Mouse (Mus musculus): ENCODE measurements around the gene Ddx58. TPM values are rescaled to one million over a fixed set of nuclear protein-coding genes. Genes with fewer than 3 reads are reported as not detected.

Ddx58 gene
- polyA plus RNA-seq (2012; fragmentation: generic; extraction: Trizol) = 10 to 100 TPM in 1 of 2 experiments, 1 to 10 TPM in 1; 1.6 to 31.4 TPM

DNA sequence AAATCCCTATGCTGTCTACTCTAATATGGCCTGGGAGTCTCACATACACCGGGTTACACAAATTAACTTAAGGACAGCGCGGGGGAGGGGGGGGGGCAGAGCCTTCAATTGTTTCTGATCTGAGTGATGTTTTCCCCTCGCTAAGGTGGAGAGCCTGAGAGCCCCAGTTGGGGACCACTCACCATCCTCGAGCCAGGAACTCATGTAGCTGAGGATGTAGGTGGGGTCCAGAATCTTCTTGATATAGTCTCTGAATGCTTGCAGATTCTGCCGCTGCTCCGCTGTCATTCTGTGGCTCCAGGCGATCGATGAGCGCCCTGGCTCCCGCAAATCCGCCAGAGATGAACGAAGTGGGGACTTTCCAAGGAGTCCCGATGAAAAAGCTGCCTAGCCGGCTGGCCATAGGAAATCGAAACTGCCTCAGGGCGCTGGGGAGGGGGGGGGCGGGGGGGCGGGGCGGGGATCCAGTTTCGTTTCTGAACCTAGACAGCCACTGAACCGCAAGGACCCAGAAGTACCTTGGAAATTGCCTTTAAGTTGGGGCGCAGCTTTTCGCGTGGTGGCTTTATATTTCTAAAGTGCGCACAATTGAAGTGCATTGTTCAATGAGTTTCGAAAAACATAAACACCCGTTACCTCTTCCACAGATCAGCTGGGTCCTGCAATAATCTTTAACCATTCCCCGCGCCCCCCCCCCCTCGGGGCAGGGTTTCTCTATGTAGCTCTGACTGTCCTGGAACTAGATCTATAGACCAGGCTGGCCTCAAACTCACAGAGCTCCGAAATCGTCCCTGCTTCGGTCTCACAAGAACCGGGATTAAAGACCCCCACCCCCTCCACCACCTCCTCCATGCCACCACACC is at the start of gene Ddx58:
Gene Ddx58 (minus strand): TSS at position 420 of the 863 bp plus-strand sequence.

DNA sequence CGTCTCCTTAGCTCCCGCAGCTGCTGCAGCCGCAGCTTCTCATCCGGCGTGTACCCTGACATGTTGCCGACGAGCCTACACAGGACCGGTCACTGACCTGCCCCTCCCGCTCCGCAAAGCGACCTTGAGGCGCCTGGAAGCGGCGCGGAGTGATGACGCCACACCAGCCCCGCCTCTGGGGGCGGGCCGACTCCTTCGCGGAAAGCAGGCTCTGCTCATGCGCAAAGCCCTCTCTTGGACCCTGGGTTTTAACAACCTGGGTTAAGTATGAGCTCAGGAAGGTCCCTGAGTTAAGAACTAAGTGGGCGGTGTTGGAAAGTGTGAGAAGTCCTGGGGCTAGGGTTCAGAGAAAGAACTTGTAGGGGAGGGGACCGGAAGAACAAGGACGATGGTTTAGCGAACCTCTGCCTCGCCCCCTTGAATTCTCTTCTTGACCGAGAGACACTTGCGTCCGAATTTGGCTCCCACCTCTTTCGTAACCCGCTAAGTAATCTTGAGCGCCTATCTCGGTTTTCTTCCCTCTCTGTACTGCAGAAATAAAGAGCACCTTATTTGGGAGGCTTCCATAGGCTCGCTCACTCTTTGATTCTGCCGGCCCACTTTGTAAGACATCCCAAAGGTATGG is 39.8 kb upstream of the Ddx58 start, which contains the start of gene Ndufb6:
Gene Ndufb6 (minus strand): TSS at position 146 of the 625 bp plus-strand sequence.

DNA sequence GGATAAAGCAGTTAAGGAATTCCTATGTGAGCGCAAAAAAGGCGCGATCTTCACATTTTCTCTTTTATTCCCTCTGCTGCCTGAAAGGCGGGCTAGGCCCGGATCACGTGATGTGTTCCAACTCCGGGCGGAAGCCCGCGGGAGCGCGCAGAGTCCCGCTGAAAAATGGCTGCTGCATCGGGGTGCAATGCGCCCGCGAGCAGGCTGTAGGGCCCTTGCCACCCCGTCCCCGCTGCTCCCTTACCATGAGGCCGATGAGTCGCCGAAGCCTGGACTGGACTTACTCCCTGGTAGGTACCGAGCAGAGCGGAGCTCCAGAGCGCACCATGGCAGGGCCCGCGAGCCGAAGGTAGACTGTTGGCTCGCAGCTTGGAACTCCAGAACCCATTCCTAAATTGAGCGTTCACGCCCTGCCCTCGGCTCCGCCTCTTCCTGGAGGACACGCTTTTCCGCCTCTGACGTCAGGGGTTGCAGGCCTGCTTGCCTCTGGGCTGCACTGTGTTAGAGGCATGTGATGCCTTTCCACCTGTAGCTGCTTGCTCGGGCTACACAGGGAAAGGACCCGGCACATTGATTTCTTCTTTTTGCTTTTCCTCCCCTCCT is 29.9 kb upstream of the Ddx58 start, which contains the start of the genes Smim27 and Topors:
Gene Smim27 (plus strand): TSS at position 150 of the 603 bp plus-strand sequence.
Gene Topors (minus strand): TSS at position 421 of the 603 bp plus-strand sequence.

Other genes with a start within 250 kb of the Ddx58 start
- gene Aco1, start 96.7 kb downstream of the Ddx58 start, polyA plus RNA-seq (2012; fragmentation: generic; extraction: Trizol) = 10 to 100 TPM; 20.5 to 46.3 TPM
- gene Smim27, start 29.8 kb upstream of the Ddx58 start, polyA plus RNA-seq (2012; fragmentation: generic; extraction: Trizol) = 10 to 100 TPM; 14.7 to 21.8 TPM
- gene Topors, start 30.0 kb upstream of the Ddx58 start, polyA plus RNA-seq (2012; fragmentation: generic; extraction: Trizol) = 1 to 10 TPM; 1.3 to 8.2 TPM
- 100 to 1,000 TPM; 199 to 228 TPM for gene Ndufb6, start 39.6 kb upstream of the Ddx58 start, polyA plus RNA-seq (2012; fragmentation: generic; extraction: Trizol)
- gene Tmem215, start 232.4 kb upstream of the Ddx58 start, polyA plus RNA-seq (2012; fragmentation: generic; extraction: Trizol) = not detected

All from C3H10T1/2 (cell line).